Mouse (Mus musculus) T-helper 2 cell (primary cell): Measurements from ENCODE around the gene Prtg.

Experiments
- in situ Hi-C: fragments of 300-600 bp; cut with MboI, MseI; formaldehyde crosslinking; loops from one replicate; pipeline ENCODE4 v1.15.1; 2025; ENCODE audit warnings: high pct_unique_total_duplicates

Gene Prtg

DNA sequence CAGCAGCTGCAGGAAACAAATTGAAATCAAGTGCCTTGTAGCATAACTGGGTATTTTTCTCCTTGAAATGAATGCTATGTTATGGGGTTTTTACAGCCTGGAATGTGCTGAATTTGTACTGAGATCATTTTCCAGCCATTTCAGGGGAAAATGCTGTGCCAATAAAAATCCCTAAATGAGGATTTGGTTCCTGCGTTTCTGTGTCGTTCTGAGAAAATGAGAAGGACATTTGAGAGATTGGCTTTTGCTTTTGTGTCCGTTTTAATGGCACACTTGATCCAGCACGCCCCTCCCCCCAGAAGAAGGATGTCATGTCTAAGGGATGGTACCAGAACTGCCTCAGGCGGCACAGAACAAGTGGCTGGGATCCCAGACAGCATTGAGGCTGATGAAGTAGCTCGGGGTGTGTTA, 100.0 kb downstream of the Prtg start:
- in situ Hi-C loops, result no loop called here

DNA sequence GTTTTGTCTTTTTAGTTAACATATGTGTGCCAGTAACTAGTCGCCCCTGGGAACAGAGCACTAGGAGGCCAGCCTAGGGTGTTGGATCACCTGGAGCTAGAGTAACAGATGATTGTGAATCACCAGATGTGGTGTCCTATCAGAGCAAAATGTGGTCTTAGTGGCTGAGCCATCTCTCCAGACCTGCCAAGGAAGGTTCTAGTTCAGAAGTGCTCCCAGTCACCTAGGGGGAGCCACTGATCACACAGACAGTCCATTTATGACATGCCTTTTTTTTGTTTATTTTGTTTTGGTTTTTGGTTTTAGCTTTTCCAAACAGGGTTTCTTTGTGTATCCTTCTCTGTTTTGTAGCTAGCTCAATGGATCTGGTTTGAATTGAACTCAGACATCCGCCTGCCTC, 104.7 kb downstream of the Prtg start:
- in situ Hi-C loops, result no loop called here

DNA sequence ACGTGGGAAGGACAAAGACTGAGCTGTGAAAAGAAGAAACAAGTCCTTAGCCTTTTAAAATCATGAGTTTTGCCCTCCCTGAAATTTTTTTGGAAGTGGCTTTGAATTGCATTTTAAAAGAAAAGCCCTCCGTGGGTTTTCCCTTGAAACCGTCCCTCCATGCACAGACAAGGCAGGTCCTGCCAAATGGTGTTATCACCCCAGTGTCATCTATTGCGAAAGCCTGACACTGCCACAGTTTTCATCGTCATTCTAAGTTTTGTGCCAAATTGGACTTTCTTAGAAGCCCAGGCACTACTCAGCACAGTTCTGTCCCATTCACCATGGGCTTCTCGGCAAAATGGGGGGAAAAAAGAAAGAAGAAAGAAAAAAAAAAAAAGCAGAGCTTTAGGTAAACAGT, 106.9 kb downstream of the Prtg start:
- in situ Hi-C loops, result no loop called here

DNA sequence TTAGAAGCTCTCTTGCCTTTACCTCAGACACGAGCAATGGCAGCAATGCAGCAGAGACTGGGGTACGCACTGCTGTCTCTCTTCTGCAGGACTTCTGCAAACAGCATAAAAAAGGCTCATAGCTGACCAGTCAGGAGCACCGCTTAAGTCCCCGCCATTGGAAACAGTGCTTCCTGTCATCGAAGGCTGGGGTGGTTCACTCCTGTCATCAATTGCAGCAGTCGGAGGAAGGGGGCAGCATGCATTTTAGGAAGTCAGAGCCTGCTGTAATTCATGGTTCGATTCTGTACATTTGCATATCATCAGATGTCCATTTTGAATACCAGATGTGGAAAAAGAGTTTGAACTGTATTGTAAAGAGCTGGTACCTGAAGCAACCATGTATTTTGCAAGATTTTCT, 109.1 kb downstream of the Prtg start:
- in situ Hi-C loops, result no loop called here

DNA sequence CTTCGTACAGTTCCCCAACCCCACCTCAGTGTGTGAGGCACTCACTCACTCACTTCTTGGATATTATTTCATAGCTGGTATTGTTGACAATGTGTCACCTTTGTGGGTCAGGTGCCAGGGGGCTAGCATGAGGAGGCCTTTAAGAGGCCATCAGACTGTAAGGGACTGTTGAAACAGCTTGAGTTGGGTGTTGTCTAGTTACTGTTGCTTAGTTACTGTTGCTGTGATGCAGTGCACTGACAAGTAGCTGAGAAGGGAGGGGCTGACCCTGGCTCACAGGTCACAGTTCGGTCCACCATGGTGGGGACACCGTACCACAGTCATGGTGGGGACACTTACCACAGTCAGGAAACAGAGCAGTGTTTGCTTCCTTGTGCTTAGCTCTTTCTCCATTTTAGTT, 116.4 kb downstream of the Prtg start:
- in situ Hi-C loops, result no loop called here

DNA sequence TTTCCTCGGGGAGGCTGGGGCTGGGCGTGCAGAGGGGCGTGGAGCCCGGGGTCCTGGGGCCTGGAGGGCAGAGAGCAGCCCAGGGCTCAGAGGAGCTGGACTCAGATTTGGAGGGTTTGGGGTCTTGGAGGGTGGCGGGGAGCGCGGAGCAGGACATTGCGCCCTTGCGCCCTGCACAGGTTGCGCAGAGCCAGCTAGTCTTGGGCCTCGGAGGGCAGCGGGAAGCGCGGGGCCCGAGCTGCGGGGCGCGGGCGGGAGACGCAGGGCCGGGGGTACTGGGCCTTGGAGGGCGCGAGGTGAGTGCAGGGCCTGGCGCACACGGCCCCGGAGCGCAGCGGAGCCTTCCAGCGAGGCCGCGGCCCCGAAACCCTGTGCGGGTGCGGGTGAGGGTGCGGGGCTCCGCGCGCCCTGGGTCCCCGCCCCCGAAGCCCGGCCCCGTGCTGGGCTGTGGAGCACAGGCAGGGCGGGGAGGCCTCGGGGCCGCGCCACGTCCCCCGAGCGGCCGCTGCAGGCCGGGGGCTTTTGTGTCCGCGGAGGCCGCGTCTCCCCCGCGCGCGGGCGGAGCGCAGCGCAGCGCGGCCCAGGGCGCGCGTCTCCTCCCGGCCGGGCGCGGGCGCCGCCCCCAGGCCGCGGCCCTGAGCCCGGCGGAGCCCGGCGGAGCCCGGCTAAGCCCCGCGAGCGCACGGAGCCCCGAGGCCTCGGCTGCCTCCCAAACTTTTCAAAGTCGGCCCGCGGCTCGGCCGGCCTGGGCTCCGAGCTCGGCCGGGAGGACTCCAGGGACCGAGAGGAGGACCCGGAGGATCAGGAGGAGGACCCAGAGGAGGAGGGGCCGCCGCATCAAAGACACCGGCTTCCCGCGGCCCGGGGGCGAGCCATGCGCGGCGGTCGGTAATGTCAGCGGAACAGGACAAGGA, 118.6 kb downstream of the Prtg start, which contains the start of gene Pygo1:
Gene Pygo1 (plus strand): TSS at position 625 of the 914 bp plus-strand sequence.
- in situ Hi-C loops, result no loop called here

DNA sequence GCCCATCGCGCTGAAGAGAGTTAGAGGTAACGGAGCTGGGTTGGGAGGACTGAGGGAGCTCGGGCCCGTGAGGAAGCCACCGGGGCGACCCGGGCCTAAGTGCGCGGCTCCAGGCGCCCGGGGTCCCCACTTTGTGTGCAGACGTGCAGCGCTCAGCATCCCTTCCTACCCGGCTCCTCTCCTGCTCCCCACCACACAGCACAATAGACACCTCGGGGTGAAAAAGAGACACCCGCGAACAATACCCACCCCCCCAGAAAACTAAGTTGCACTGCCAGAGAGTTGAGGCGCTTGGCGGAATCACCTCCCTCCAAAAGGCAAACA, 119.2 kb downstream of the Prtg start:
- in situ Hi-C loops, result no loop called here

DNA sequence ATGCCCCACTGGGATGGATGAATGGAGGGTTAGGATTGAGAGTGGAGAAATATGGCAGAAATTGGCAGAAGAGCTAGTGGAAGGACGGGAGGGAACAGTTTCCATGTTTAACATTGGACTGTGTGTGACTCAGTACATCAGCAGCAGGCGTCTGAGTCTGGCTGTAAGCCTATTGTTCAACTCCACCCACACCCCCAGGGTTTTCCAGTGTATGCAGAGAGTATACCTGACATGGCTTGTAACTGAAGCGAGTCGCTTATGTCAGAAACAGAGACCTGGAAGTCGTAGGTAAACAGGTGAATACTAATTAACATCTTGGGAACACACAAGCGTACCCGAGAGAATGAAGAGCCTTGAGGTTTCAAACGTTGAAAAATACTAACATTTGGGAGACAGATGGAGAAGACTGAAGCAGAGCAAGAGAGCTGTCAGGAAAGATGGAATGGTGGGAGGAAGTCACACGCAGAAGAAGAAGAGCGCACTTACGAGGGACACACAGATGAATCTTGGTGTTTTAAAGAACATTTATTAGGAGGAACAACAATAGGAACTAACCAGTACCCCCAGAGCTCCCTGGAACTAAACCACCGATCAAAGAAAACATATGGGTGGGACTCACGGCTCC, 124.6 kb downstream of the Prtg start:
- in situ Hi-C loops, result no loop called here

DNA sequence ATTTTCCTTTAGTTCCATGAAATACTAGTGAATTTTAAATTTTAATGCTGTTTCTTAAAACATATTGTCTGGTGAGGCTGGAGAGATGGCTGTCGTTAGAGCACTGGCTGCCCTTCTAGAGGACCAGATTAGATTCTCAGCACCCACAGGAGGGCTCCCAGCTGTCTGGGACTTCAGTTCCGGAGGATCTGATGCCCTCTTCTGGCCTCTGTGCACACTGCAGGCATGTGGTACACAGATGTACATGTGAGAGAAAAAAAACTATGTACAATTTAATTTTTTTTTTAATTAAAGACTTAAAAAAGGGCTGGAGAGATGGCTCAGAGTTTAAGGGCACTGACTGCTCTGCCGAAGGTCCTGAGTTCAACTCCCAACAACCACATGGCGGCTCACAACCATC, 128.6 kb downstream of the Prtg start:
- in situ Hi-C loops, result no loop called here

DNA sequence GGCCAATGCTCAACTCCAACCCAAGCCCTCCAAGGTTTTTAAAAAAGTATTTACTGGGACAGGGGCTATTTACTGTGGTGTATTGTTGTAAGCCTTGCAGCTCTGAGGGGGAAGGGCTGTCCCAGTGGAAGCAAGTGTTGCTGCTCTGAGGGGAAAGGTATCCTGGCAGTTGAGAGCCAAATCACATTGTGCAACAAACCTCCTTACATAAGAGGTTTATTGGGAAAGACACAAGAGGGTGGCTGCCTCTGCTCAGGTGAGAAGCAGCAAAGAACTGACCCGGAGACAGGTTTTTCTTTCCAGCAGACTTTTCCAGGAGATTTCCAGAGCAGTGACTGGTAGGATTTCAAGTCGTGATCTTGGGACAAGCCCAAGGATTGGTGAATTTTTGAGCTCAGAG, 129.6 kb downstream of the Prtg start:
- in situ Hi-C loops, result no loop called here

DNA sequence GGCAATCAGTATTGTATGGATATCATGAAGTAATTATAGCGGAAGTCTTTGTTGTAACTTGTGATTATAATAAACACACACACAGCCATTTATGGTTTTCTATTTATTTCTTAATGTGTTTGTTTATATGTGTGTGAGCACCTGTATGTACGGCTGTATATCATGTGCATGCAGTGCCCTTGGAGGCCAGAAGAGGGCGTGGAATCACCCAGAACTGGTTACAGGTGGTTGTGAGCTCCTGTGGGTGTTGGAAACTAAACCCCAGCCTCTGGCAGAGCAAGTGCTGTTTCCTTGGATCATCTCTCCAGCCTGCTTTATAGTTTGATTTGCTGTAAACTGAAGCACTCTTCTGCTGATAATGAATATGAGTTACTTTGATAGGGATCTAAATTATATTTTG, 136.8 kb downstream of the Prtg start:
- in situ Hi-C loops, result no loop called here

DNA sequence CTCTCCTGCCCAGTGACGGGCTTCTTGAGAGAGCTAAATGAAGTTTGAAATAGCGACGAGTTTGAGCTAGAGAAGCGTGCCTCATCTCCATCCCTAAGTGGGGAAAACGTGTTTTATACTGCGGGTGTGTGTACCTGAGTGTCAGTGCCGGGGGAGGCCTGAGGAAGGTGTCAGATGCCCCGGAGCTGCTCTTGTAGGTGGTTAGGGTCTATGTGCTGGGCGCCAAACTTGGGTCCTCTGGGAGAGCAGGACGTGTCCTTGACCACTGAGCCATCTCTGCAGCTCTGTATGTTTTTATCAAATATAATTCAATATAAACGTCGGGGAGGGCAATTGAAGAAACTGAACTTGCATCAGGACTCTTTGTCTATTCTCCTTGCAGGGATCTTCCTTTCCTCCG, 137.6 kb downstream of the Prtg start:
- in situ Hi-C loops, result no loop called here

DNA sequence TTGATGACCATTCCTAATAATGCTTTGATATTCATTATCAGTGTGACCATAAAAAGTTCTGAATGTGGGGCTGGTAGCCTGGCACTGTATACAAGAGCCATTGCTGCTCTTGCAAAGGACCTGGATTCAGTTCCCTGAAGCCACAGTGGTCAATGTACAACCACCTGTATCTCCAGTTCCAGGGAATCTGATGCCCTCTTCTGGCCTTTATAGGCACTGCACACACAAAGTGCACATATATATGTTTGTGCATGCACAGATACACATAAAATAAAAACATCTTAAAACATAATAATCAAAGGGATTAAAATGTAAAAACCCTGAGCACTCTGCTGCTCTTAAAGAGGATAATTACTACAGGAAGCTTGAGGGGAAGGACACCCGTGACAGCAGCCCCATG, 140.3 kb downstream of the Prtg start:
- in situ Hi-C loops, result no loop called here

DNA sequence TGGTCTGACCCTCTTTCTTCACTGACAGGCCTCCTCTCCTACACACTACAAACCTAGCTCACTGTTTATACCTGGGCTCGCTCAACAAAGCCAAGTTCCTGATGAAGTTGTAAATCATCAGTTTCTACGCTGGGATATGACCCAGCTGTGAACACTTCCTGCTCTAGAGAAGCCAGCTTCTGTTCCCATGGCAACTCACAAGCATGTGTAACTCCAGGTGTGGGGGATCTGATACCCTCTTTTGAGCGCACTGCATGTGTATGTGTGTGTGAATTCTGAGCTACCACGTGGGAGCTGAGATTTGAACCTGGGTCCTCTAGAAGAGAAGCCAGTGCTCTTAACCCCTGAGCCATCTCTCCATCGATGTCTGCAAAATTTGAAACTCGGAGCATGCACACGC, 142.9 kb downstream of the Prtg start:
- in situ Hi-C loops, result no loop called here

DNA sequence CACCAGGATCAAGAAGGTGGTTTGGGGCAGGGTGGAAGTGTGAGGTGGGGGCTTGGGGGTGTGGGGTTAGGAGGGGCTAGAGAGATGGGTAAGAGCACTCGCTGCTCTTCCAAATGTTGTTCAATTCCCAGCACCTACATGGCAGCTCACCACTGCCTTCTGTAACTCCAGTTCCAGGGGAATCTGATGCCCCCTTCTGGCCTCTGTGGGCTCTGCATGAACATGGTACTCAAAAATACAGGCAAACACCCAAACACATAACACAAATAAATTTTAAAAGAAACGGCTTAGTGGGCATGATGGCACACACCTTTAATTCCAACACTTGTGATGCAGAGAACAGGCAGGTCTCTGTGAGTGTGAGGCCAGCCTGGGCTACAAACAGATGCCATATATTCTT, 148.1 kb downstream of the Prtg start:
- in situ Hi-C loops, result no loop called here

DNA sequence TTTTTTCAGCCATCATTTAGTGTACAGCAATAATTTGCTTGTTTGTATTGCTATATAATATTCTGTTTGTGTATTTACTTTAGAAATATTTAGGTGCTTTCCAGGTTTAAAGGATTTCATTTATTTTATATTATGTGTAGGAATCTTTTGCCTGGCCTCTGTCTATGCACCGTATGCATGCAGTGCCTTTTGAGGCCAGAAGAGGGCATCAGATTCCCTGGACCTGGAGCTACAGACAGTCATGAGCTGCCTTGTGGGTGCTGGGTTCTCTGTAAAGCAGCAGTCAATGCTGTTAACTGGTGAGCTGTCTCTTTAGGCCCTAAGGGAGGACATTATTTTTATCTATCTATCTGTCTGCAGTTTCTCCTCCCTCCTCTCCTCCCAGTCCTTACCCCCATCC, 148.9 kb downstream of the Prtg start:
- in situ Hi-C loops, result no loop called here

DNA sequence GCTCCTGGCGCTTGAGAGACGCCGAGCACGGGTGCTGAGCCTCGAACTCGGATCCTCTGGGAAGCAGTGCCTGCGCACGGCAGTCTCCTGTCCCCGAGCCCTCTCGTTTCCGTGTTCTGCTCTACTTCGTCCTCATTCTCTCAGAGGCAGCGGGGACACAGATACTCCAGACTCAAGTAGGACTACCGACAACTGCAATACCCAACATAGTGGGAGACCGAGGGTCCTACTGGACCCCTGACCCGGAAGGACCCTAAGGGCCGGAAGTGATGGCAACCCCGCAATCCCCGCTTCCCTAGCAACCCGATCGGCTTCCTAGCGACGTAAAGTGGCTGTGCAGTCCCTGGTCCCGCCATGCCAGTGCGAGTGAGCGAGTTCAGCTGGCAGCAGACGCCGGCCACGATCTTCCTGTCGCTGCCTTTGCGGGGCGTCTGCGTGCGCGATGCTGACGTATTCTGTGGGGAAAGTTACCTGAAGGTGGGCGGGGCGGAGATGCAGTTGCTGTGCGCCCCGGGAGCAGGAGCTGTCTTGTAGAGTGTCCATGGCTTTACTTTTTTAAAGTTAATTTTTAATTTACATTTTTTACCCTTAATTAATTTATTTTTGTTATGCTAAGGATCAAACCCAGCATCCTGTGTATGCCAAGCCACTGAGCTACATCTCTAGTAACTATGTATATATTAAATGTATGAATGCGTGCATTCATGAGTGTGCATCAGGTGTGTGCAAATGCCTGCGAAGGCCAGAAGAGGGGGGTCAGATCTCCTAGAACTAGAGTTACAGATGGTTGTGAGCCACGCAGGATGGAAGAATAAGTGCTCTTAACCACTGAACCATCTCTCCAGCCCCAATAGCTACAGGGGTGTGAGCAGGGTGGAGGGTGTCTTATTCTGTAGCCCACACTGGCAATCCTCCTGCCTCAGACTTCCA, 152.1 kb downstream of the Prtg start, which contains the start of the genes Dyx1c1 and Gm44503:
Gene Dyx1c1 (plus strand): TSS at position 265 of the 930 bp plus-strand sequence.
Gene Gm44503 (plus strand): TSS at position 332 of the 930 bp plus-strand sequence.
- in situ Hi-C loops, result no loop called here

DNA sequence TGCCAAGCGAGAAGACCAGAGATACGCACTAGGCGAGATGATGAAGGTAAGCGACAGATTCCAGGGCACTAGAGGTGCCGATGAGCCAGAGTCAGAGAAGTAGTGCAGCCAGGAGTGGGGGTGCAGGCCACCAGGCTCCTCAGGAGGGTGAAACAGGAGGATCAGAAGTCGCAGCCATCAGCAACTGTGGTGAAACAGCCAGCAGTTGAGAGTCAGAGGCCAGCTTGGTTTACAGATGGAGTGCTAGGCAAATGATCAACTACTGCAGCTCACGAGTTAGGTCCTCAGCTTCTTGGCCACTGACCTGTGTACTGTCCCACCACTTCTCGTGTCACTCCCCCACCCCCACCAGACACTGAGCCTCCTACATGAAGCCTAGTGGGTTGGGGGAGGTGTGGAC, 154.7 kb downstream of the Prtg start:
- in situ Hi-C loops, result no loop called here

DNA sequence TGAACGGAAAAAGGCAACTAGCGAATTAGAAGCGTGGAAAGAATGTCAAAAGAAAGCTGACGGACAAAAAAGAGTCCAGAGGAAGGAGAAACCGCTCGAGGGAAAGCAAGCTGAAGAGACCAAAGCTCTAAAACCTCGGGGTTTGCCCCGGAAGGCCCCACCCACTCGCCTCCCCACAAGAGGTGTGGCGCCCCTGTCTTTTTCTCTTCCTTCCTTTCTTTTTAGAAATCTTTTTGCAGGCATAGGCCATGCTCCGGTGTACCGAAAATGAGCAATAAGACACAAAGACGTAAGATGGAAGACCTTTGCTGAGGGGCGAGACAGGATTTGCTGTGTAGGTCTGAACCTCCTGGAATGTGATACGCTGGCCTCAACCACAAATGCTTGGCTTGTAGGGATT, 155.3 kb downstream of the Prtg start:
- in situ Hi-C loops, result no loop called here
